Comparison of ENCODE assay signal across 8 mouse cellular contexts in the genomic region with DNA sequence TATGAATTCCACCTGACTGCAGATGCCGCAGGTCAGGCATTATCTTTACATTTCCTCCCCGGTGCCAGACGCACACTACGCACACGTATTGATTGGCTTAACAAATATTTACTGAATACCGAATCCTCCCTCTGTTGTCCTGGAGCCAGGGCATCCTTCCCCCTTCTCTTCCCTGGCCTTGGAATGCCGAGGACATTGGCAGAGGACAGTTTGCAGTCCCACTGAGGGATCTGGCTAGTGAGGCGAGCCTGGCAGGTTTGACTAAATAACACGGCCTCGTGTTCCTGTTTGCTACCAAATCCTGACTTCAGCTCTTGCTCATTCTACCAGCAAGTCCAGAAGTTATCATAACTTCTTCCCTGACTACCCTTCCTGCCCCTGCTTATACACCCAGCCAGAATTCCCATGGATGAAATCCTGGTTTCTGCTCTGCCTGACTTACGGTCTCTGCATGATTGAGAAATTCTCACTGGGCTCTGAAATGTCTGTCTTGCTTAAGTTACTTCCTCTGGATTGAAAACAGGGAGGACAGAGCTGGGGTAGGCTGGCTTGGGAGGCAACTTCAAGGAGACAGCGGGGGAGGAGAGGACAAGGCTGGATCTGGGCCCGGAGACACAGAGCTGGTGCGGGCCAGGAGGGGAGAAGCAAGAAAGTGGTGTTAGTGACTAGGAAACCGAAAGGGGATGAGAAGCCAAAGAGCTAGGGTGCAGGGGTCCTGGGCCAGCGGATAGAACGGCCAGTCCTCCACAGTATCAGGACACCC. TPM values are rescaled to one million over a fixed set of nuclear protein-coding genes. Genes with fewer than 3 reads are reported as not detected.
DNase-seq lines count a peak whose midpoint lies in the region; ATAC-seq lines count a peak whose summit lies in the region.

No protein-coding gene starts in this region.

- peaks cover 85% of the 10 kb centered on the region for H3K36me3 ChIP-seq in neural tube, embryonic 13.5 days
- peaks cover 94% of the 10 kb centered on the region for H3K36me3 ChIP-seq in embryonic facial prominence, embryonic 10.5 days (replicated peaks)
- no peaks in the 10 kb centered on the region for H3K36me3 ChIP-seq in heart, embryonic 15.5 days
- peaks cover 76% of the 10 kb centered on the region for H3K36me3 ChIP-seq in neural tube, embryonic 15.5 days

- no peak overlapping the region for H3K4me3 ChIP-seq in neural tube, embryonic 13.5 days
- no peak overlapping the region for H3K4me3 ChIP-seq in embryonic facial prominence, embryonic 10.5 days
- H3K4me3 ChIP-seq in heart, embryonic 15.5 days = no peak overlapping the region
- no peak overlapping the region for H3K4me3 ChIP-seq in neural tube, embryonic 15.5 days (replicated peaks)

- H3K9me3 ChIP-seq in neural tube, embryonic 13.5 days = no peaks in the 10 kb centered on the region
- H3K9me3 ChIP-seq in embryonic facial prominence, embryonic 10.5 days = no peaks in the 10 kb centered on the region
- H3K9me3 ChIP-seq in heart, embryonic 15.5 days (replicated peaks) = no peaks in the 10 kb centered on the region
- H3K9me3 ChIP-seq in neural tube, embryonic 15.5 days (replicated peaks) = no peaks in the 10 kb centered on the region

- no peak for ATAC-seq in neural tube, embryonic 13.5 days (ENCODE audit: low read depth)
- peak; percentile 20; the same call in 1 of the 2 replicates for ATAC-seq in heart, embryonic 15.5 days (replicated peaks; ENCODE audit: insufficient number of reproducible peaks, insufficient read depth, low FRiP score, low read depth)
- ATAC-seq in neural tube, embryonic 15.5 days (ENCODE audit: low FRiP score) = no peak

- peaks cover 45% of the 10 kb centered on the region for H3K4me1 ChIP-seq in neural tube, embryonic 13.5 days (replicated peaks)
- H3K4me1 ChIP-seq in embryonic facial prominence, embryonic 10.5 days = peaks cover 75% of the 10 kb centered on the region
- peaks cover 75% of the 10 kb centered on the region for H3K4me1 ChIP-seq in heart, embryonic 15.5 days (replicated peaks)
- H3K4me1 ChIP-seq in neural tube, embryonic 15.5 days = peaks cover 42% of the 10 kb centered on the region

- no peak overlapping the region for H3K9ac ChIP-seq in neural tube, embryonic 13.5 days
- H3K9ac ChIP-seq in heart, embryonic 15.5 days = no peak overlapping the region
- no peak overlapping the region for H3K9ac ChIP-seq in neural tube, embryonic 15.5 days (replicated peaks)

- peak overlapping the region; percentile 56 for H3K27ac ChIP-seq in neural tube, embryonic 13.5 days (replicated peaks)
- peak overlapping the region; percentile 70 for H3K27ac ChIP-seq in embryonic facial prominence, embryonic 10.5 days (replicated peaks)
- H3K27ac ChIP-seq in heart, embryonic 15.5 days = peak overlapping the region; percentile 71
- H3K27ac ChIP-seq in neural tube, embryonic 15.5 days (replicated peaks) = peak overlapping the region; percentile 60

- H3K4me2 ChIP-seq in neural tube, embryonic 13.5 days = no peak overlapping the region
- no peak overlapping the region for H3K4me2 ChIP-seq in heart, embryonic 15.5 days
- H3K4me2 ChIP-seq in neural tube, embryonic 15.5 days = no peak overlapping the region

- no peak for DNase-seq in neural tube, embryonic 10.5 days (ENCODE audit: extremely low spot score, low spot score)
- peak; percentile 34 for DNase-seq in embryonic facial prominence, embryonic 10.5 days (ENCODE audit: low spot score)
- peak; percentile 75 to 83 for DNase-seq in kidney, postnatal 4 days
- no peak for DNase-seq in layer of hippocampus, postnatal 14 days (ENCODE audit: low spot score in 2 of 2)
- DNase-seq in right cerebral cortex, postnatal 10 days (ENCODE audit: low spot score in 2 of 2) = no peak

- no peaks in the 10 kb centered on the region for H3K27me3 ChIP-seq in neural tube, embryonic 13.5 days
- H3K27me3 ChIP-seq in embryonic facial prominence, embryonic 10.5 days (replicated peaks; ENCODE audit: low read depth, poor library complexity, severe bottlenecking) = no peaks in the 10 kb centered on the region
- H3K27me3 ChIP-seq in heart, embryonic 15.5 days = no peaks in the 10 kb centered on the region
- H3K27me3 ChIP-seq in neural tube, embryonic 15.5 days (replicated peaks) = no peaks in the 10 kb centered on the region

- WGBS in neural tube, embryonic 13.5 days = 79% methylated on average over 17 of the region's 17 CpGs
- WGBS in embryonic facial prominence, embryonic 10.5 days = 54% methylated on average over 17 of the region's 17 CpGs
- 46% methylated on average over 17 of the region's 17 CpGs for WGBS in heart, embryonic 15.5 days
- 75% methylated on average over 17 of the region's 17 CpGs for WGBS in neural tube, embryonic 15.5 days

RNA-seq across cellular contexts. Expression of gene Lrp1, which starts 21.0 kb away (rescaled TPM):
- 80.9 and 110 TPM in 2 replicates for polyA plus RNA-seq in neural tube, embryonic 13.5 days (2015; fragmentation: Nextera tagmentation; extraction: Ambion mirVana)
- polyA plus RNA-seq in embryonic facial prominence, embryonic 10.5 days (2016; fragmentation: Nextera tagmentation; extraction: Ambion mirVana) = 66.6 and 70.6 TPM in 2 replicates
- 31.2 and 43.1 TPM in 2 replicates for polyA plus RNA-seq in heart, embryonic 15.5 days (2015; fragmentation: Nextera tagmentation; extraction: Ambion mirVana)
- polyA plus RNA-seq in neural tube, embryonic 15.5 days (2015; fragmentation: Nextera tagmentation; extraction: Ambion mirVana) = 102 and 108 TPM in 2 replicates
- 100 to 1,000 TPM; 287 to 301 TPM for total RNA-seq in layer of hippocampus, postnatal 14 days (2021)

RNA-seq across cellular contexts. Expression of gene Stat6, which starts 42.8 kb away (rescaled TPM):
- 5.9 and 6.0 TPM in 2 replicates for polyA plus RNA-seq in neural tube, embryonic 13.5 days (2015; fragmentation: Nextera tagmentation; extraction: Ambion mirVana)
- polyA plus RNA-seq in embryonic facial prominence, embryonic 10.5 days (2016; fragmentation: Nextera tagmentation; extraction: Ambion mirVana) = 10.4 and 11.5 TPM in 2 replicates
- polyA plus RNA-seq in heart, embryonic 15.5 days (2015; fragmentation: Nextera tagmentation; extraction: Ambion mirVana) = 26.2 and 33.5 TPM in 2 replicates
- polyA plus RNA-seq in neural tube, embryonic 15.5 days (2015; fragmentation: Nextera tagmentation; extraction: Ambion mirVana) = 5.0 and 11.5 TPM in 2 replicates
- total RNA-seq in layer of hippocampus, postnatal 14 days (2021) = 1 to 10 TPM; 6.1 to 6.2 TPM

Comparison
In these comparisons a context has a peak if more than half of its experiments do, and no peak if none do; other contexts are left out.
1. DNase-seq: peak in embryonic facial prominence, embryonic 10.5 days (single experiment) and kidney, postnatal 4 days (2 of 2); none in neural tube, embryonic 10.5 days (single experiment), layer of hippocampus, postnatal 14 days (0 of 2) and right cerebral cortex, postnatal 10 days (0 of 2).
2. Peak in every context shown above with its lines, with median percentiles within 50 percentile points of each other: H3K27ac ChIP-seq.